Mouse (Mus musculus) spleen, postnatal 14 days (tissue): ENCODE measurements around the gene Shank2.

Source experiments
- DNase-seq, 2 experiments: peaks; one replicate each; pipeline ENCODE4 v3.0.0; 2021 to 2022; ENCODE audit warnings: low spot score in 2 of 2

Gene Shank2

DNA sequence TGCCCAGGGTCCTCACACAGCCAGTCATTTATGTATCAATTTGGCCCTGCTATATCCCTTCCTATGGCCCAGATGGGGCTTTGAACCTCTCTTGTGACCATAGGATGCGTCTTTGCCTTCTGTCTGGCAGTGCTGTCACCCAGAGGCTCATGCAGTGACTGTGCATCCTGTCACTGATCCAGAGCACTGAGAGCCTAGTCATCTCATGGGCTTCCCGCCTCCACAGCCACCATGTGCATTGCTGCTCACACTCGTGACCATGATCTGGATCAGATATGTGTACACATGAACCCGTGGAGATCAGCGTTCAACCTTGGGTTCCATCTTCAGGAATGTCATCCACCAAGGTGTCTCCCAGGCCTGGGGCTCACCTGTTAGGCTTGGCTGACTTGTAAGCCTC lies 227.0 kb downstream of the Shank2 start:
- no peak for DNase-seq

DNA sequence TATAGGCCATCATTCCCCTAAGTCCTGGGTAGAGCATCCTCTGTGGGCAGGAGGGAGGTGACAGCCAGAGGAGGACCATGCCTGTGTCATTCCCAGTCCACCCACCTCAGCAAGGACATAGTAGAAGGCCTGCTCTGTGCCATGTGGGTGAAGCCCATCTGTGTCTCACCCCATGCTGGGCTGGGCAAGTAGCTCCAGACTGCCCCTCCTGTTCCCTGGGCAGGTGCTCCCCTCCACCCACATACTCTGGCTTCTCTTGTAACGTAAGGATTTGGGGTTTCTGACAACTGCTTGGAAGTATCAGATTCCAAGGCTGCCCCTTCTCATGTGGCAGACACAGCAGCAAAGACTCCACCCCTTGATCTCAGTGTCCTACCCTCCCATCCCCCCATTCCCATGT lies 227.7 kb downstream of the Shank2 start:
- no peak for DNase-seq

DNA sequence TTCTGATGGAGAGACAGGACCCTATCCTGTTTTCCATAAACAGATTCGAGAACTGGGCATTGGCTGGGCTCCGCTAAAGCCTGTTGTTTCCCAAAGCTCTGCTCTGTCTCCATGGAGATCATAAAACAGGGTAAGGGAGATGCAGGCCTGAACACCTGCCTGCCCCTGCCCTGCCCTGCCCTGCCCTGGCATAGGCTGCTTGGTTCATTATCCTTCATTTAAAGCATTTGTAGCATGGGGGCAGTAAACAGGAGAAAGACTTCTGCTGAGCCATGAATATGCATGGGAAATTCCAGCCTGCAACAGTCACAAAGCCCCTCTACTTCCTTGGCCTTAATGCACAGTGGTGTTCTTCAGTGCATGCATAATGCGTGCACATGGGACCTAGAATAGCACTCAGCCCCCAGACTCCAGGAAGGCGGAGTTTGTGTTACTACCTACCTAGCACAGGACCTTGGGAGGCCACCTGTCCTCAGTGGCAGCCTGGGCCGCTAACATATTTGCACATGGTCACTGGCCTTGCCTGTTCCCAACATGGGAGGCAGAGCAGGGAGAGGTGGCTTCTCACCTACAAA lies 230.5 kb downstream of the Shank2 start:
- no peak for DNase-seq

DNA sequence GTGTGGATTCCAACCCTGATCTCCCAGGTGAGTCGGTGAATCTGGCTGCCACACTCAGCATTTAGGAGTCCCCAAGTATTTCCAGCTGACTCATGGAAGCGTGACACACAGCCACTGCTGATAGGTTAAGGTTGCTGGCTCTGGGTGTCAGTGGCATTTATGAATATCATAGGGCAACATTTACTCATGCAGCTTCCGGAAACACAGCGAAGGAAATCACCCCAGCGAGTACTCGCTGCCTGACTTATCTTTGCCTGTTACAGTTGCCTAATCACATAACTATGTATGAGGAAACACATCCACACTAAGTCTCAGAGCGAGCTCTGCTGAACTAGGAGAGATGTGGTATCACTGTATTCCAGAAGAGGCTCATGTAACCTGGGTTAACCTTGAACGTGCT lies 231.8 kb downstream of the Shank2 start:
- DNase-seq: no peak

DNA sequence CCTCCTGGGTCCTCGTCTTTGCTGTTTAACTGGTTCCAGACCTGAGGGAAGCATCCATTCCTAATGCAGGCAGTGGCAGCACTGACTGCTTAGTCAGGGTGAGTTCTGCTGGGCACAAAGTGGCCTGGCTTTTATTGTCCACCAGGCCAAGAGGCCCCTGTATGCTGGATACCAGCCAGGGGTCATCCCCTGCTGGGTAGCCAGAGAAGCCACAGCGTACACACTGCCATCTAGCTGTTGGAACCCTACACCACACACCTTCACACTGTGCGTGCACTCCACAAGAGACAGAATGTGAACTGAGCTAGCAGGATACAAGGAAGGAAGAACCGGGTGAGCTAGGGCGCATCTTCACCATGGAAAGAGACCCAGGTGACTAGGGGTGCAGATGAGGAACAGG lies 233.1 kb downstream of the Shank2 start:
- DNase-seq: no peak

DNA sequence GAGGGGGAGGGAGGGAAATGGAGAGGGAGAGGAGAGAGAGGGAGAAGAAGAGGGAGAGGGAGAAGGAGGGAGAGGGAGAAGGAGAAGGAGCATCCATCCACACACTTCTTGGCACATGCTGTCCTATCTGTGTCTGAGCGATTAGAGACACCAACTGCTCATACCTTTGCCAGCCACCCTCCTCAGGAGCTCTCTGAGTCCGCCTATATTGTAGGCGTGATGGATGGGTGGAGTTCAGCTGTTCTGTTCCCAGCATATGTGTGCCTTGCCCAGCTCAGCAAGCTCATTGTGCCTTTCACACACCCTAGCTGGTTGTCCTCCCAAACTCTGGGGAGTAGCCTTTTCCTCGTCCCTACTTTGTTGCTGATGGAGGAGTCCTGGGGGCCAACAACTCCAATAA lies 233.8 kb downstream of the Shank2 start:
- DNase-seq: no peak

DNA sequence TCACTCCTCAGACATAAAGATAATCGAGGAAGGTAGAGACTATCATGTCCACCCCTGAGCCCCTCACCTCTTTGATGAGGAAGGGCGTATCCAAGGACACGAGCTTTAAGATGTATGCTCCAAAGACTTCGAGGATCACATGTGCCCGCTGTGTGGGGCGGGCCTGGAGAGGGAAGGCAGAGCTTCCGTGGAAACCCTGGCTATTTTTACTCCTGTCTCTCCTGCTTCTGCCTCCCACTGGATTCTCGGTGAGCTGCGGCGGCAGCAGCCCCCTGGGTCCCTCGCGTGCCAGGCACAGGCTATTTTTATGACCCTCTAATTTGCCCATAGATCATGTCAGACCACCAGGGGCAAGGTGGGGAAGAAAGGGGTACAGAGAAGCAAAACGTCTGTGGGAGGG lies 235.1 kb downstream of the Shank2 start:
- no peak for DNase-seq

DNA sequence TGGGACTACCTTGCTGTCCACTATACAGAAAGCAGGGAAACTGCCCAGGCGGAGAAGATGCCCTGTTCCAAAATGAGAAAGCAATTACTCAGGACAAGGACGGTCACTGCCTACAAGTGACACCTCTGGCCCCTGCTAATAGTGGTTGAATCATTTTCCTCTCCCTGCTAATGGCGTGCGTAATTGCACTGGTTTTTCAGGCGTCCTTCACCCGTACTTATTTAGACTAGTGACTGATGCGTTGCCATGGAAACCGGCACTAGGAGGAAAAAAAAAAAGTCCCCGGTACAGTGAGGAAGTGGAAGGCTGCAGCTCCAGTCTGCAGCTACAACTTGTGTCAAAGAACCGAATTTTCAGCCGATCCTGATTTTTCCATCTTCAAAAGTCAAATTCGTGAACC lies 236.7 kb downstream of the Shank2 start:
- no peak for DNase-seq

DNA sequence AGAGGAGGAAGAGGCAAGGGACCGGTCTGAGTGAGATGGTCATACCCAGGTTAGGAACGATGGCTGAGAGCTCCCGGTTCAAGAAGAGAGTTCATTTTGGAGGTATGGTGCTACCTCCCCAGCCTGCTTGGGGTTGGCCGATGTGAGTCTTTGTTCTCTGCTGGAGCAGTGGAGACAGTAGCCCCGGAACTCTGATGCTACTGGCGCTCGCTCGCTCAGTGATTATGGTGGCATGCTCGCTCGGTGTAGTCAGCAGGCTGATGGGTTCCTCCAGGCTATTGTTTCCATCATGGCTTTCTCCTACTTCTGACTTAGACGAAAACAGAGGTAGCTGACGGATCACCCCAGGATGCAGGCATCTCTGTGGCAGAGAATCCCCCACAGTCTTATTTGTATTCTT lies 237.3 kb downstream of the Shank2 start:
- no peak for DNase-seq

DNA sequence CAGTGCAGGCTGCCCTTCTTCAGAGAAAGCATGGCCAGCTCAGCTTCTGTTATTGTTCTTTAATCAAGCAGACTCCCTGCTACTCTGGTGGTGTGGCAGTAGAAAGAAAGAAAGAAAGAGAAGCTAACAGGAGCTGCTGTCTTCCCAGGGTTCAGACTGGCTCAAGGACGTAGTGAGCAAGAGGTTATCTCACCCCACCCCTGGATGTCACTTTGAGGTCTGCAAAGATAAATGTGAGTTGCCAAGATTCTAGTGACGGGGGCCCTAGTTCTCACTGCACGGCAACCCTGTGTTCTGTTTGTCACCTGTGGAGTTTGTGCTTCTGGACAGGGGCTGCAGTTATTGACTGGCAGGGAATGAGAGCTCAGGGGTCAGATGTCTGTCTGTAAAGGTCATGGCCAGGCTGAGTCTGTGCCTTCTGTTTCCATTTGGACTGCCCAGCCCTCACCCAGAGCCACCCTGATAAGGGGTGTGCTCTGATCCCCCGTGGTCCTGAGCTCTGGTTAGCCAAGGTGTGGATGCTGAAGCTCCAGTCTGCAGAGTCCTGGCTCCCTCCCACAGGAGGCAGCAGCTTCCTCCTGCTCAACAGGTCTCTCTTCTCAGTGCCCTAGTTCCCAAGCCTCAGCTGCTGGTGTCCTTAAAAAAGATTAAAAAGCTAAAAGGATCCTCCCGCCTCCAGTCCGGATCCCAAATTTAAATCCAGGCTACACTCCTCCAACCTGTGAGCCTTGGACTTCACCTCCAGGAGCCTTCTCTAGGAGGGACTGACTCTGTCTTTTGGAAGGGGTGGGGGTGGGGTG lies 238.0 kb downstream of the Shank2 start:
- no peak for DNase-seq

DNA sequence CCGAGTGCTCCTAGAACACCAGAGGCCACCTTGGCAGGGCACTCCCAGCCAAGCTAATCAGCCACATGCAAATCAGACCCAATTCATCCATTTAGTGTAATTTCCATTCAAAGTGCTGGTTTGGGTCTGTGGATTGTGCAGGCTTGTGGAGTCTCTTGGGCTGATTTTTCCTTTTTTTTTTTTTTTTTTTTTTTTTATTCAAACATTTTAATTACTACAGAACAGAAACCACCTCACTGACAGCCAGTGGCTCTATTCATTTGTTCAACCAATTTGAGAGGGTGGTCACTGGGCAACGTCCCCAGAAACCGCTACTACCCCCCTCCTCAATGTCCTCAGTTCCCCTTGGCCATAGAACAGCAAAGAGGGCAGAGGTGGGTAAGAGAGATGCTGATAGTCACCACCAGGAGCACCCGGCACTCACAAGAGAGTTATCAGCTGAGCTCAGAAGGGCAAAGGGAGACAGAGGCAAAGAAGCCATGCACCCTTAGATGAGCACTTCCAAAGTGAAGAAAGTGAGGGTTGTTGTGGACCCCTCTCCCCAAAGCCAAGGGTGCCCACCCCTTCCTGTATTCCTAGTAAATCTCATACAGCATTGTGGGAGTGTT lies 239.1 kb downstream of the Shank2 start:
- no peak for DNase-seq

DNA sequence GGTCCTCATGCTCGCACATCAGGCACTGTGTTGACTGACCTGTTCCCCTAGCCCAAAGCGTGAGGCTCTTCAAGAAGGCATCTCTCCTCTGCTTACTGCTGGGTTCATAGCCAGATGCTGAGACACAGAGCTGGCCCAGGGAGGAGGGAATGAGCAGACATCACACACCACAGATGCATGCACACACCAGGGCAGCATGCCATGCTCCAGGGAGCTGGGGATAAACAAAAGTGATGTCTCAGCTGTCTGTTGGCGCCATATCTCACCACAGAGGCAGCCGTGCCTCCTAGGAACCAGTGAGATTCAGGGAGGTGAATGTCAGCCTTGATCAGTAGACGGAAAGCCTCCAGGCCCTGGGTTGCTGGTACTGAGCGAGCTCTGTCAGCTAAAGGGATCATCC lies 242.5 kb downstream of the Shank2 start:
- no peak for DNase-seq

DNA sequence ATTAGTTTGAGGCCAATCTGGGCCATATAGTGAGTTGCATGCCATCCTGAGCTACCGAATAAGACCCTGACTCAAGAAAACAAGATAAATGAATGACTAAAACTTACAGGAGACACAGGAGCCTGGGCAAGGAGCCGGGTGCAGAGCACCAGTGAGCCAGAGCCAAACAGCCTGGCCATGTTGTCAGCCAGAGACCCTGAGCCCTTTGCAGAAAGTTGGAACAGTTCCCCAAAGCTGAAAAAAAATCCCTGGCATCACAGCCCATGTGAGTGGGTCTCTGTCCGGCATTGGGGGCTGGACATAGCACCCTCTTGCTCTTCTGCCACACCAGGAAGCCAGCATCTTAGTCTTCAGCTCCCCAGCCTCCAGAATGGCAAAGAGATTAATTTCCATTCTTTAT lies 244.5 kb downstream of the Shank2 start:
- no peak for DNase-seq

DNA sequence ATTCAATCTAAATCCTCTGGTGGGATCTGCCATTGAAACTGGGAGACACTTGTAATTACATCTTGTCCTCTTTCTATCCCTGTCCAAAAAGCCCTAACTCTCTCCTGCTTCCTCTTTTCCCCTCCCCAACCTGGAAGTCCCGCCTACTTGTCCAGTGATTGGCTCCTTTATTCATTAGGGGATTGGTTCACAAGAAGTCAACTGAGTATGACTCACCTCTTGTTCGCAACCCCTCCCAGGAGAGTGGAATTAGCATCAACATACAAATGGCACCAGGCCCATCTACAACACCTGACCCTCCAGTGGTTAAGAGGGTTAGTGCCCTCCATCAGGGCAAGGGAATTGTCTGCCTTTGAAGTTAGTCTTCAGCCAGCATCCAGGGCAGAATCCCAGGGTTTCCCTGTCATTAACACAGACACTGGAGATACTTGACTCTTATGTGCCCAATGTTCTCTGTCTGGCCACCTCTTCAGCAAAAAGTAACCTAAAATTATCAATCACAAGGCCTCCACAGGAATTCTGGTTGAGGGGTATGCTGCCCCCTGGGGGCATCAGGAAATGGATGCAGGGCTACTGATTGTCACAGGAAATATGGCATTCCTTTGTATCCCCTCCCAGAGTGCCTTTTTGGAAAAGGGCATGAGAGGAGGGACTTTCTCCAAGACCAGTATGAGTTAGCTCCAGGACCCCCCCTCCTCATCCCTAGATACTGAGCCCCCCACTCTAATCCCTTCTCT lies 247.1 kb downstream of the Shank2 start:
- no peak for DNase-seq

DNA sequence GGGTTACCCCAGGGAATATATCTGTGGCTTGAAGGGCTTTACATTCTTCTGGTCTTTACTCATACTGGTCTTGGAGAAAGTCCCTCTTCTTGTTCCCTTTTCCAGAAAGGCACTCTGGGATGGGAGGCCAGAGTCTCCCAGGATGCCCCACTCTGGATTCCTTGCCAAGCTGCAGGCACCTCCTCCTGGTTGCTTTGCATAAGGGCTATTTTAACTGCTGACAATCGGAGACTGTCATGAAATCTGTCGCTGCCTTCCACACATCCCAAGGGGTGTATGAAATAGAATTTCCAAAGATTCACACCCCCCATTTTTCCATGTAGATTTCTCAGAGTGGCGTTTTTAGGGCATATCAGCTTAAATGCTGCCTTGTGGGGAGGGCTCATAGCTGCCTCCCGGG lies 249.1 kb downstream of the Shank2 start:
- DNase-seq: no peak

DNA sequence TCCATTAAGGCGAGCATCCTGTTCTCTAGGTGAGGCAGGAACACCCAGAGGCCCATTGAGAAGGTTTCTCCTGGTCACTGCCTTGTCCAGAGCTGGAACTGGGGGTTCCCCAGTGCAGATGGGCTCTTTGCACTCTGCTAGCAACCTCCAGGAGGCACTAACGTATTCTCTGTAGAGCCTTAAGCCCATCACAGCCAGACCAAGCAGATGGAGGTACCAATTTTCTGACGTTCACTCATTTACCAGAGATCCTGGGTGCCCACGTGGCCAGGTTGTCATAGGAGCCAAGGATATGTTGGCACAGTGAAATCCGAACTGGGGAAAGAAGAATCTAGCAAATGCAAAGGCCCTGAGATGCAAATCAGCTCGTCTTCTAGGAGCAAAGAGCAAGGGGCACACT lies 249.5 kb downstream of the Shank2 start:
- DNase-seq: no peak

DNA sequence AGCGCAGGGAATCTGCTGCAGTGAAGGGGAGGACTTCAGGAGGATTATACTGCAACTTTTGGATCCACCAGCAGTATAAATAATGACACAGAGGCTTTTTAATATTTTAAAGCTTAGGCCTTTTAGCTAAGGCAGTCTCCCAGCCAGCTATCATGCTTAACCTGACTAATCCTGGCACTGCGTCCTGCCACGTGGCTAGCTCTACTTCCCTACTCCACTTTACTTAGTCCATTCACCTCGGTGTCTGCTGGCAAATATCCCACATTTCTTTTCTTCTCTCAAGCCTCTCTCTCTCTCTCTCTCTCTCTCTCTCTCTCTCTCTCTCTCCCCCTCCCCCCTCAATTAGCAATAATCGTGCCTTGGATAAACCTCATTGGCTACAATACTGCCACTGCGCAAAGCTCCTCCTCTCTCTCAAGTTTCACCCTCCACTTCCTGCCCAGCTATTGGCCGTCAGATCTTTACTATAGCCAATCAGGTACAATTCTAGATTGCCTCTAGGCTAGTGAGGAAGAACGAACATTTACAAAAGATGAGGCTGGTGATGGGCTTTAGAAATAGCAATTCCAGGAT lies 253.0 kb downstream of the Shank2 start:
- no peak for DNase-seq

DNA sequence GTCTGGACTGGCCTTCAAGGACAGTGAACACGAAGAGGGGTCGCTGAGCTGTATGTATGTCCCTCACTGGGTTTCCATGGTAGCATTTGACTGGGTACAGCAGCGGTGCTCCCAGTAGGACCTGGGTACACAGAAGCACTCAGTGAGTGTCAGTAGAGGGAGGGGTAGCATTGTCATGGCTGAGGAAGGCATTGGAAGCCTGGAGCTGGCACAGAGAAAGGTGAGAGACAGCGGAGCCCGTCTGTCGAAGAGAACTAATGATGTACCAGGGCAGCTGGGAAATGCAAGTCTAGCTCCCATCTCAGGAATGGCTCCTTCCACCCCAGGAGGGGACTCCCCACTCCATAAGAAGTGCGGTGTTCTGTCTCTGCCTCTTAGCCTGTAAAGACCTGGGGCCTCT lies 256.1 kb downstream of the Shank2 start:
- no peak for DNase-seq

DNA sequence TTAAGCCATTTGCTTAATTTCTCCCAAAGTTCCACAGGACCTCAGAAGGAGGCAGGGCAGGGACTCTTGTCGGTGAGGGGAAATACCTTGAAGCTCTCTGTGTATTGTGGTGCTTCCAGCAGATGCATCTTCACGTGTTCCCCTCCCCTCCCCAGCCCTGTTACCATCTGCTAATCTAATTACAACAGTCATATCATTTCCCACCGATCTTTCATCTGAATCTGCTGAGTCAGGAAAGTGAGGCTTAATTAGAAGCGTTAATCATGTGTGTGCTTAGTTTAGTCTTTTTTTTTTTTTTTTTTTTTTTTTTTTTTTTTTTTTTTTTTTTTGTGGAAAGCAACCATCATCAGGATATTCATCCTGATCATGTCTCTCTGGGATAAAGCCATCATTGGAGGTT lies 256.6 kb downstream of the Shank2 start:
- no peak for DNase-seq

DNA sequence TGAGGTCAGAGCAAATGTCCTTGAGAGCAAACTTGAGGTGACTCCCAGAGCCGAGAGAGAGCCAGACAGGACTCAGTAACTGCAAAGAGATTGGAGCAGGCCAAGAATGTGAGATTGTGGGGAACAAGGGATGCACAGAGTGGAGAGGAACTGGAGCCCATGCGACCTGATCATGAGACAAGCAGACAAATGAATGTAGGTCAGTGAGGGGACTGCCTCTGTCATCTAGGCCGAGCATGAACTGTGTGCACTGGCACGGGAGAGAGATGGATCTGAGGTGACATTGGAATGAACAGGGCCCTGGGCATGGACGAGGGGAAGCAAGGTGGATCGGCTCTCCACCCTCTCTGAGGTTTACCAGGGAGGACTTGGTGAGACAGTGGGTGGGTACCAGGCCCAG lies 260.9 kb downstream of the Shank2 start:
- DNase-seq: no peak

DNA sequence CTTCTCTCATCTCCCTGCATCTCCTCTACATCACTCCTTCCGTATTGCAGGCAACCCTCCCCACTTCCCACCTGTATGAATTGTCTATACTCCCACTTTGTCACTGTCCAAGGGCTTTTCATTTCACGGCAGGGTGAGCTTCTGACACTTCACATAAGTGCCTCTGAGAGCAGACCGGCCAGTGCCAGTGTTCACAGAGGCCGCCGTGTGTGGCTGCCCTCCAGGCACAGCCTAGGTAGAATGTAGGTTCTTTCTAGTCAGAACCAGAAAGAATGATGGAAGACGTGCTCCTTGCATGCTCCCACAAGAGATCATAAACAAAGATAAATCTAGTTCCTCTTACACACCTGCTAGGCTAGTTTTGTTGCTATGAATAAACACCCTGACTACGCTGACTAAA lies 265.0 kb downstream of the Shank2 start:
- no peak for DNase-seq

DNA sequence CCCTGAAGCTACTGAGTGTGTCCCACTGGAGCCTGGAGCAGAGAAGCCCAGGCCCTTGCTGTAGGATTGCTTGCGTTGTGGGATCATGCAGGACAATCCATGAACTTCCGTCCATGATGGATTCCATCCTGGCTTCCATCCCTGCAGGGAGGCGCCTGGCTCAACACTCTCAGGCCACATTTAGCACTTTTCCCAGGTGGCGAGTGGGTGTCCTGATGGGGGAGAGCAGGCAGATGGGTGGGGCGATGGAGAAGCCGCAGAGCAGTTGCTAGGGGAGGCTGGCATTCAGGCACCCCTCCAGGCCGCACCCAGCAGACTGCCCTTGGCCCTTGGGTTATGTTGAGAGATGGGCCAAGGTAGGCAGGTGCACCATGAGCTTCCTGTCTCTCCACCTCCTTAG lies 266.6 kb downstream of the Shank2 start:
- DNase-seq: no peak
